Mouse (Mus musculus): Measurements from ENCODE around the gene Rreb1. TPM values are rescaled to one million over a fixed set of nuclear protein-coding genes. Genes with fewer than 3 reads are reported as not detected.

Gene Rreb1
- polyA plus RNA-seq, 2 experiments = 19.0 to 21.4 TPM

- no peaks in the 10 kb centered on the region for H3K9me3 ChIP-seq (ENCODE audit: control insufficient read depth, low read length)
- H3K4me3 ChIP-seq (replicated peaks; ENCODE audit: low read length) = peak overlapping the region; percentile 63
- ATAC-seq (ENCODE audit: low FRiP score, low read depth) (no peak; the same call in 1 of the 2 replicates), DNase-seq (ENCODE audit: low spot score) (no peak)
- H3K4me2 ChIP-seq (replicated peaks; ENCODE audit: low read depth, low read length, severe bottlenecking) = peak overlapping the region; percentile 100
- no peak overlapping the region for H3K9ac ChIP-seq (ENCODE audit: low read depth, low read length, severe bottlenecking)
- no peak overlapping the region for H3K27ac ChIP-seq (replicated peaks; ENCODE audit: low read depth, low read length)
- no peak for TF ChIP-seq POLR2A (IDR thresholded peaks at IDR 0.05; ENCODE audit: borderline replicate concordance, extremely low read depth, insufficient read depth, insufficient read length)
- H3K27me3 ChIP-seq (ENCODE audit: control insufficient read depth, insufficient read depth, low read length) = no peaks in the 10 kb centered on the region; the same call in 1 of the 2 replicates
- no peaks in the 10 kb centered on the region for H3K36me3 ChIP-seq (ENCODE audit: control insufficient read depth, insufficient read depth, low read length)
- 3% methylated on average over 9 of the region's 9 CpGs for WGBS
- peaks cover 9% of the 10 kb centered on the region; the same call in 1 of the 2 replicates for H3K4me1 ChIP-seq (ENCODE audit: control insufficient read depth, insufficient read depth, low read length)
These were observed 1.1 kb downstream of the Rreb1 start for GRCm38 (mm10) chr13:37779251-37779667.

- Histone ChIP-seq H3K27ac (replicated peaks; ENCODE audit: low read depth, low read length) (no peak overlapping the region), H3K36me3 (ENCODE audit: control insufficient read depth, insufficient read depth, low read length) (no peaks in the 10 kb centered on the region), H3K27me3 (ENCODE audit: control insufficient read depth, insufficient read depth, low read length) (no peaks in the 10 kb centered on the region; the same call in 1 of the 2 replicates), H3K9ac (ENCODE audit: low read depth, low read length, severe bottlenecking) (no peak overlapping the region), H3K4me3 (replicated peaks; ENCODE audit: low read length) (no peak overlapping the region), H3K4me1 (ENCODE audit: control insufficient read depth, insufficient read depth, low read length) (peaks cover 9% of the 10 kb centered on the region; the same call in 1 of the 2 replicates), H3K4me2 (replicated peaks; ENCODE audit: low read depth, low read length, severe bottlenecking) (no peak overlapping the region), H3K9me3 (ENCODE audit: control insufficient read depth, low read length) (no peaks in the 10 kb centered on the region)
- no peak for DNase-seq (ENCODE audit: low spot score)
- WGBS = 76% methylated on average over 2 of the region's 2 CpGs
- no peak for ATAC-seq (ENCODE audit: low FRiP score, low read depth)
- no peak for TF ChIP-seq POLR2A (IDR thresholded peaks at IDR 0.05; ENCODE audit: borderline replicate concordance, extremely low read depth, insufficient read depth, insufficient read length)
These were observed 3.4 kb downstream of the Rreb1 start for GRCm38 (mm10) chr13:37781557-37781956.

GRCm38 (mm10) chr13:37782144-37782543, 3.9 kb downstream of the Rreb1 start:
- no peaks in the 10 kb centered on the region for H3K36me3 ChIP-seq (ENCODE audit: control insufficient read depth, insufficient read depth, low read length)
- no peak for TF ChIP-seq POLR2A (IDR thresholded peaks at IDR 0.05; ENCODE audit: borderline replicate concordance, extremely low read depth, insufficient read depth, insufficient read length)
- H3K4me2 ChIP-seq (replicated peaks; ENCODE audit: low read depth, low read length, severe bottlenecking) = no peak overlapping the region
- no peak overlapping the region for H3K4me3 ChIP-seq (replicated peaks; ENCODE audit: low read length)
- peaks cover 9% of the 10 kb centered on the region; the same call in 1 of the 2 replicates for H3K4me1 ChIP-seq (ENCODE audit: control insufficient read depth, insufficient read depth, low read length)
- no peaks in the 10 kb centered on the region for H3K9me3 ChIP-seq (ENCODE audit: control insufficient read depth, low read length)
- no peak overlapping the region for H3K27ac ChIP-seq (replicated peaks; ENCODE audit: low read depth, low read length)
- H3K27me3 ChIP-seq (ENCODE audit: control insufficient read depth, insufficient read depth, low read length) = no peaks in the 10 kb centered on the region; the same call in 1 of the 2 replicates
- no peak for DNase-seq (ENCODE audit: low spot score)
- WGBS = 79% methylated on average over 6 of the region's 6 CpGs
- H3K9ac ChIP-seq (ENCODE audit: low read depth, low read length, severe bottlenecking) = no peak overlapping the region
- ATAC-seq (ENCODE audit: low FRiP score, low read depth) = no peak

GRCm38 (mm10) chr13:37783676-37784075, 5.5 kb downstream of the Rreb1 start:
- H3K9ac ChIP-seq (ENCODE audit: low read depth, low read length, severe bottlenecking) = no peak overlapping the region
- H3K4me1 ChIP-seq (ENCODE audit: control insufficient read depth, insufficient read depth, low read length) = 0 out of 2 replicates have a peak, but pooled peaks cover 5% of the 10 kb centered on the region
- ATAC-seq (ENCODE audit: low FRiP score, low read depth) = no peak
- no peak overlapping the region for H3K4me3 ChIP-seq (replicated peaks; ENCODE audit: low read length)
- no peak overlapping the region for H3K4me2 ChIP-seq (replicated peaks; ENCODE audit: low read depth, low read length, severe bottlenecking)
- H3K36me3 ChIP-seq (ENCODE audit: control insufficient read depth, insufficient read depth, low read length) = no peaks in the 10 kb centered on the region
- no peaks in the 10 kb centered on the region for H3K9me3 ChIP-seq (ENCODE audit: control insufficient read depth, low read length)
- 86% methylated on average over 6 of the region's 6 CpGs for WGBS
- no peak for TF ChIP-seq POLR2A (IDR thresholded peaks at IDR 0.05; ENCODE audit: borderline replicate concordance, extremely low read depth, insufficient read depth, insufficient read length)
- DNase-seq (ENCODE audit: low spot score) = no peak
- no peaks in the 10 kb centered on the region for H3K27me3 ChIP-seq (ENCODE audit: control insufficient read depth, insufficient read depth, low read length)
- H3K27ac ChIP-seq (replicated peaks; ENCODE audit: low read depth, low read length) = no peak overlapping the region

GRCm38 (mm10) chr13:37784226-37784625, 6.0 kb downstream of the Rreb1 start:
- H3K9ac ChIP-seq (ENCODE audit: low read depth, low read length, severe bottlenecking) = no peak overlapping the region
- WGBS = 85% methylated on average over 7 of the region's 7 CpGs
- H3K4me1 ChIP-seq (ENCODE audit: control insufficient read depth, insufficient read depth, low read length) = 0 out of 2 replicates have a peak, but pooled peaks cover 4% of the 10 kb centered on the region
- TF ChIP-seq POLR2A (IDR thresholded peaks at IDR 0.05; ENCODE audit: borderline replicate concordance, extremely low read depth, insufficient read depth, insufficient read length) = no peak
- no peak overlapping the region for H3K27ac ChIP-seq (replicated peaks; ENCODE audit: low read depth, low read length)
- H3K4me3 ChIP-seq (replicated peaks; ENCODE audit: low read length) = no peak overlapping the region
- ATAC-seq (ENCODE audit: low FRiP score, low read depth) (no peak), DNase-seq (ENCODE audit: low spot score) (no peak)
- no peak overlapping the region for H3K4me2 ChIP-seq (replicated peaks; ENCODE audit: low read depth, low read length, severe bottlenecking)
- H3K9me3 ChIP-seq (ENCODE audit: control insufficient read depth, low read length) = no peaks in the 10 kb centered on the region
- H3K27me3 ChIP-seq (ENCODE audit: control insufficient read depth, insufficient read depth, low read length) = no peaks in the 10 kb centered on the region
- no peaks in the 10 kb centered on the region for H3K36me3 ChIP-seq (ENCODE audit: control insufficient read depth, insufficient read depth, low read length)
